Mouse (Mus musculus) lung, embryonic 16.5 days (tissue): ENCODE data around the gene Kif27. TPM values are rescaled to one million over a fixed set of nuclear protein-coding genes. Genes with fewer than 3 reads are reported as not detected.
"Not testable (repeated sequence)": the region's sequence is repeated elsewhere in the genome, so short reads cannot be mapped to it uniquely, and the experiment has no call there.

Experiments used
- ATAC-seq: fragments of 200-750 bp; cut with Nextera tagmentation; 2 replicates; pipeline ENCODE4 v1.8.0; 2017; ENCODE audit warnings: low read depth, mild to moderate bottlenecking, moderate library complexity
- H3K27ac ChIP-seq: fragments of 300-500 bp; sonication (generic); 2 replicates; pipeline ENCODE4 v1.5.1; 2014; ENCODE audit warnings: mild to moderate bottlenecking, control low read depth, low read length
- H3K27me3 ChIP-seq: fragments of 300-500 bp; sonication (generic); 2 replicates; pipeline ENCODE4 v1.6.1; 2014; ENCODE audit warnings: low read depth, low read length, mixed read lengths; ENCODE audit not compliant: control insufficient read depth, insufficient read depth
- H3K36me3 ChIP-seq: fragments of 300-500 bp; sonication (generic); 2 replicates; pipeline ENCODE4 v1.6.1; 2014; ENCODE audit warnings: low read length; ENCODE audit not compliant: control insufficient read depth, insufficient read depth
- H3K4me1 ChIP-seq: fragments of 300-500 bp; sonication (generic); replicated peaks from 2 replicates; pipeline ENCODE4 v1.6.1; 2014; ENCODE audit warnings: low read length, mixed read lengths; ENCODE audit not compliant: control insufficient read depth, insufficient read depth
- H3K4me2 ChIP-seq: fragments of 300-500 bp; sonication (generic); 2 replicates; pipeline ENCODE4 v1.6.1; 2014; ENCODE audit warnings: low read depth, low read length, control low read depth
- H3K4me3 ChIP-seq: fragments of 300-500 bp; sonication (generic); 2 replicates; pipeline ENCODE4 v1.5.1; 2014; ENCODE audit warnings: mild to moderate bottlenecking, low read length, control low read depth
- H3K9ac ChIP-seq: fragments of 300-500 bp; sonication (generic); 2 replicates; pipeline ENCODE4 v1.6.1; 2014; ENCODE audit warnings: low read length, control low read depth
- H3K9me3 ChIP-seq: fragments of 300-500 bp; sonication (generic); 2 replicates; pipeline ENCODE4 v1.6.1; 2016; ENCODE audit warnings: low read length; ENCODE audit not compliant: control insufficient read depth
- WGBS: fragments of 180-500 bp; shearing (Covaris S2); extraction: QIAGEN DNeasy Blood & Tissue Kit; methylation state at CpG from one replicate; pipeline ENCODE4 v1.1.7; 2014; 5-methylcytosine and 5-hydroxymethylcytosine counted together
- polyA plus RNA-seq: library from polyadenylated mRNA; unstranded; fragments of >200 nt; fragmentation: Nextera tagmentation; extraction: Ambion mirVana; gene quantifications from 2 replicates; pipeline ENCODE4 v1.2.1, GENCODE M21; 2015

Gene Kif27
- polyA plus RNA-seq, 1 experiment from 2014 or later: 1.4 TPM

GRCm38 (mm10) chr13:58367641-58368040 lies 8.7 kb upstream of the Kif27 start:
- Histone ChIP-seq H3K27ac (no peak overlapping the region), H3K4me3 (no peak overlapping the region), H3K4me1 (no peaks in the 10 kb centered on the region), H3K27me3 (no peaks in the 10 kb centered on the region), H3K9ac (no peak overlapping the region), H3K4me2 (no peak overlapping the region), H3K36me3 (no peaks in the 10 kb centered on the region), H3K9me3 (no peaks in the 10 kb centered on the region)
- ATAC-seq: no peak
- 76% methylated on average over 1 of the region's 1 CpGs for WGBS

GRCm38 (mm10) chr13:58366373-58366772 lies 7.5 kb upstream of the Kif27 start:
- Histone ChIP-seq H3K36me3 (no peaks in the 10 kb centered on the region), H3K9me3 (peaks cover 2% of the 10 kb centered on the region; the same call in 1 of the 2 replicates), H3K4me2 (no peak overlapping the region), H3K27ac (no peak overlapping the region), H3K4me1 (no peaks in the 10 kb centered on the region), H3K4me3 (no peak overlapping the region), H3K9ac (no peak overlapping the region), H3K27me3 (no peaks in the 10 kb centered on the region)
- WGBS: 81% methylated on average over 3 of the region's 3 CpGs
- ATAC-seq: no peak

- H3K9me3 ChIP-seq, H3K27ac ChIP-seq, H3K27me3 ChIP-seq, H3K4me1 ChIP-seq, ATAC-seq, H3K36me3 ChIP-seq, H3K9ac ChIP-seq, H3K4me2 ChIP-seq, H3K4me3 ChIP-seq: not testable (repeated sequence)
- WGBS: 78% methylated on average over 8 of the region's 8 CpGs
These were observed 6.3 kb upstream of the Kif27 start for GRCm38 (mm10) chr13:58365179-58365578.

GRCm38 (mm10) chr13:58364353-58365175 lies 5.6 kb upstream of the Kif27 start:
- H3K36me3 ChIP-seq: no peaks in the 10 kb centered on the region
- H3K27ac ChIP-seq: no peak overlapping the region
- ATAC-seq: no peak
- no peak overlapping the region for H3K9ac ChIP-seq
- H3K4me1 ChIP-seq: no peaks in the 10 kb centered on the region
- H3K4me3 ChIP-seq: no peak overlapping the region
- WGBS: 61% methylated on average over 8 of the region's 8 CpGs
- H3K9me3 ChIP-seq: peaks cover 2% of the 10 kb centered on the region; the same call in 1 of the 2 replicates
- no peak overlapping the region for H3K4me2 ChIP-seq
- no peaks in the 10 kb centered on the region for H3K27me3 ChIP-seq

GRCm38 (mm10) chr13:58359304-58359653 lies 357 bp upstream of the Kif27 start:
- Histone ChIP-seq H3K9ac (peak overlapping the region; percentile 48; the same call in 1 of the 2 replicates), H3K4me3 (peak overlapping the region; percentile 69), H3K4me1 (no peaks in the 10 kb centered on the region), H3K4me2 (peak overlapping the region; percentile 97), H3K36me3 (no peaks in the 10 kb centered on the region), H3K9me3 (peaks cover 2% of the 10 kb centered on the region; the same call in 1 of the 2 replicates), H3K27ac (no peak overlapping the region; the same call in 1 of the 2 replicates), H3K27me3 (no peaks in the 10 kb centered on the region)
- ATAC-seq: peak; percentile 65; the same call in 1 of the 2 replicates
- WGBS: 2% methylated on average over 7 of the region's 7 CpGs

- no peak for ATAC-seq
- H3K4me2 ChIP-seq: no peak overlapping the region
- no peaks in the 10 kb centered on the region for H3K27me3 ChIP-seq
- no peak overlapping the region for H3K4me3 ChIP-seq
- no peaks in the 10 kb centered on the region for H3K4me1 ChIP-seq
- H3K9ac ChIP-seq: no peak overlapping the region
- H3K36me3 ChIP-seq: no peaks in the 10 kb centered on the region
- no peaks in the 10 kb centered on the region for H3K9me3 ChIP-seq
- no peak overlapping the region for H3K27ac ChIP-seq
These were observed 5.9 kb downstream of the Kif27 start for GRCm38 (mm10) chr13:58352996-58353395.

- Histone ChIP-seq H3K27me3 (no peaks in the 10 kb centered on the region), H3K36me3 (no peaks in the 10 kb centered on the region), H3K4me2 (no peak overlapping the region), H3K9ac (no peak overlapping the region), H3K4me3 (no peak overlapping the region), H3K27ac (no peak overlapping the region), H3K4me1 (no peaks in the 10 kb centered on the region), H3K9me3 (no peaks in the 10 kb centered on the region)
- no peak for ATAC-seq
- 35% methylated on average over 4 of the region's 4 CpGs for WGBS
These were observed 8.3 kb downstream of the Kif27 start for GRCm38 (mm10) chr13:58350606-58351005.

- H3K27ac ChIP-seq: no peak overlapping the region
- H3K4me2 ChIP-seq: no peak overlapping the region
- no peak overlapping the region for H3K4me3 ChIP-seq
- no peaks in the 10 kb centered on the region for H3K4me1 ChIP-seq
- H3K9me3 ChIP-seq: no peaks in the 10 kb centered on the region
- H3K27me3 ChIP-seq: no peaks in the 10 kb centered on the region
- no peak overlapping the region for H3K9ac ChIP-seq
- ATAC-seq: no peak
- 70% methylated on average over 9 of the region's 9 CpGs for WGBS
- no peaks in the 10 kb centered on the region for H3K36me3 ChIP-seq
These were observed 14.4 kb downstream of the Kif27 start for GRCm38 (mm10) chr13:58344505-58344904.

- Histone ChIP-seq H3K9me3 (no peaks in the 10 kb centered on the region), H3K9ac (no peak overlapping the region), H3K4me1 (no peaks in the 10 kb centered on the region), H3K27me3 (no peaks in the 10 kb centered on the region), H3K36me3 (no peaks in the 10 kb centered on the region), H3K4me2 (no peak overlapping the region), H3K4me3 (no peak overlapping the region), H3K27ac (no peak overlapping the region)
- 70% methylated on average over 12 of the region's 12 CpGs for WGBS
- ATAC-seq: no peak
These were observed 21.5 kb downstream of the Kif27 start for GRCm38 (mm10) chr13:58337456-58337855.
